Mouse (Mus musculus): ENCODE data around the gene Cmtr1. TPM values are rescaled to one million over a fixed set of nuclear protein-coding genes. Genes with fewer than 3 reads are reported as not detected.

The Cmtr1 gene
- polyA plus RNA-seq (2012; ENCODE audit: low replicate concordance): 90.2 and 105 TPM in 2 replicates

GRCm38 (mm10) chr17:29660076-29660761, at the start of gene Cmtr1:
Gene Cmtr1, plus strand, starts transcription at chr17:29660595.

DNA sequence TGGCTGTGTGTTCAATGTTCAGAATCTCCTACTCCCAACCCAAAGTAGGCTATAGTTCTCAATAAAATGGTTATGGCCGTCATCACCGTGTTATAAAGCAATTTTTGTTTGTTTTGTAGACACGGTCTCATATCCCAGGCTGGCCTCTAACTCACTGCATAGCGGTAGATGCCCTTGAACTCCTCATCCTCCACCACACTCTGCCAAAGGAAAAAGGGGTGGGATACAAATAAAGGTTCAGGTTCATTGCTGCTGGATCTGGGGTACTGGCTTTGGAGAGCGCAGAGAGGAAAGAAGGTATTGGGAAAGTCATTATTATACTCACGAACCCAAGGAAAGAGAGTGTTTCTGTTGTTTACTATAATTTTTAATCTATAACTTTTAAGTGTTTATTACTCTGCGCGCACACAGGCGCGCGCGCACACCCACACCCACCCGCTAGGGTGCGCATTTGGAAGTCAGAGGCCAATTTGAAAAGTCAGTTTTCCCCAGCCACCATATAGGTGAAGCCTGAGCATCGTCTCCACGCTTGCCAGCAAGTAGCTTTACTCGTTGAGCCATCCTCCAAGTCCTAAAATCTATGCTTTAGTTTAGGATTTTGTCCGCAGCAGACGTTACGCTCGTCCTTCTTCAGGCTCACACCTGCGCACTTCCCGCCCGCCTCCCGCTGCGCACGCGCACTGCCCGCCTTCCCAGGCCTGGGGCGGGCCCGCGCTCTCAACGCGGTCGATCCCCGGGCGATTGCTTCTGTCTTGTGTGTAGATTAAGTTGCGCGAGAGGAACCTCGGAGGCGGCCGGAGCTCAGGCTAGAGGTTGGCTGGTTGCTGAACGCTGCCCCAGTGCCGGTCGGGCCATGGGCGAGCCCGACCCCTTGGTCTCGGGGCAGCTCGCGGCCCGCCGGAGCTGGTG, 46.0 kb upstream of the Cmtr1 start, which contains the start of the genes Rnf8 and Gm28043:
Gene Rnf8, plus strand, starts transcription at position 676 of the 909 bp plus-strand sequence.
Gene Gm28043, plus strand, starts transcription at position 762 of the 909 bp plus-strand sequence.

DNA sequence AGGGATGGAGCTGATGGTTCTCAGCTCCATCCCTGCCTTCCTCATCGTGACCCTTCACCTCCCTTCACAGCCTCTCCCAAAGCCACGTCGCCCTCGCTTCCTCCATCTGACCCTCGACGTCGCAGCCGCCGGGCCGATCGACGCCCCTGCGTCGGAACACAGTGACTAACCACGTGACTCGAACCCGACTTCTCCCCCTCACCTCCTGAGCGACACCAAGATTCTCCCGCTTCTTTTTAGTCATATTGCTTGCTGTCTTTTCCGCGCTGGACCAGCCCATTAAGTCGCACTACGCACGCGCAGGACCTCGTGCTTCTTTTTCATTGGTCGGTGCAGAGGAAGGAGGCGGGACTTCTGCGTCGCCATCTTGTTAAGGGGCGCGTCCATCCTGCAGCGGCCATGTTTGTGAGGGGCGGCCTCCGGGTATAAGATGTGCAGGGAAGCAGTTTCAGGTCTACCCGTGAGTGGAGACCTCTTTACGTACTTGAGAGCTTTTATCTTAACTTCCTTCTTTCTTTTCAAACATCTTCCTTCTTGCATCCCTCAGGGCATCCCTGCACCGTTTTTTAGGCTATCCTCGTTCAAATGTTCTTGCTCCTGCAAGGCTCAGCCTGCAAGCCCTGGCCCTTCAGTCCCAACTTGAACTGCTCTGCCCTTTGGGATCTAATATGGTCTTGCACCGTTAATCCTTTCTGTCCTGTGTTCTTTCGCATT, 56.5 kb downstream of the Cmtr1 start, which contains the start of gene Ccdc167:
Gene Ccdc167, minus strand, starts transcription at position 313 of the 714 bp plus-strand sequence.

Other genes starting within 250 kb of the Cmtr1 start
- 133 and 195 TPM in 2 replicates for gene Pim1, start 169.8 kb upstream of the Cmtr1 start, polyA plus RNA-seq (2012; ENCODE audit: low replicate concordance)
- not detected in 2 replicates for gene Gm17657, start 111.0 kb upstream of the Cmtr1 start, polyA plus RNA-seq (2012; ENCODE audit: low replicate concordance)
- gene Tbc1d22b, start 110.8 kb upstream of the Cmtr1 start, polyA plus RNA-seq (2012; ENCODE audit: low replicate concordance): 27.2 and 33.1 TPM in 2 replicates
- gene Tmem217, start 108.2 kb upstream of the Cmtr1 start, polyA plus RNA-seq (2012; ENCODE audit: low replicate concordance): 0.54 TPM in 1 of 2 replicates, not detected in the other
- 18.1 and 22.8 TPM in 2 replicates for gene Rnf8, start 45.8 kb upstream of the Cmtr1 start, polyA plus RNA-seq (2012; ENCODE audit: low replicate concordance)
- gene Gm28043, start 45.7 kb upstream of the Cmtr1 start, polyA plus RNA-seq (2012; ENCODE audit: low replicate concordance): 0.39 and 0.40 TPM in 2 replicates
- gene Ccdc167, start 56.4 kb downstream of the Cmtr1 start, polyA plus RNA-seq (2012; ENCODE audit: low replicate concordance): 0.77 and 3.7 TPM in 2 replicates